Mouse (Mus musculus) gastrocnemius, adult 18-20 months (tissue): ENCODE data around the gene Gimap3. TPM values are rescaled to one million over a fixed set of nuclear protein-coding genes. Genes with fewer than 3 reads are reported as not detected.

Experiments used
- DNase-seq: peaks from one replicate; pipeline ENCODE4 v3.0.0; 2021; ENCODE audit warnings: low spot score
- total RNA-seq, 2 experiments: library from RNA; stranded (reverse); gene quantifications; 2 replicates each; pipeline ENCODE4 v1.2.3; 2021

Gimap3 gene
- total RNA-seq, 2 experiments from 2014 or later = 0.09 to 0.28 TPM

- no peak for DNase-seq
Observed at GRCm38 (mm10) chr6:48742422-48743351, 28.0 kb downstream of the Gimap3 start.

GRCm38 (mm10) chr6:48741711-48742206 lies 28.9 kb downstream of the Gimap3 start:
- DNase-seq = no peak

- DNase-seq = no peak
Observed at GRCm38 (mm10) chr6:48741273-48741672, 29.4 kb downstream of the Gimap3 start.

DNA sequence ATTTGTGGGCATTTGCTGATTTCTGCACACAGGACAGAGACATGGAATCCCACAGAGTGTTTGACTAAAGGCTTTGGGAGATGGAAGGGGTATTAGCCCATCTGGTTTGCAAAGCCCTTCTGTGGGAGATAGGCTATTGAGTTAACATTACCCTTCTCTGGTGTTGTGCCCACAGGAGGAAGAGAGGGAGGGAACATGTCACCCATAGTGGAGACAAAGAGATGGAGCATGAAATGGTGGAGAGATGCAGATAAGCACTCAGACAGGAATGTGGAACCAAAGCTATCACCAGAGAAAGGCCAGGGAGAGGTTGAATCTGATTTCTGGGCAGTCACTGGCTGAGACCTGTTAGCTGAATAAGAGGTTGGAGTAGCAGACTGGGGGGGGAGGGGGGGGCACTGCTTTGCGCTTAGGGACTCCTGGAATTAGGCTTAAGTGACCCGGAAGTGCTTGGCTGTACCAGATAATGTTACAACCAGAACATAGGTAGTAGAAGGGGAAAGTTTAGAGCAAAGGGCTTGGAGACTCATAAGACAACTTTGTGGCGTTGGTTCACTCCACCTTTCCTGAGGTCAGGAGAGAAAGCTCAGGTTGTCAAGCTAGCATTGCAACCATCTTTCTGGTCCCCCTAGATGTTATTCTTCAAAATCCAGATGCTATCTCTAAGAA lies 30.0 kb downstream of the Gimap3 start:
- no peak for DNase-seq

- DNase-seq = no peak
Observed at GRCm38 (mm10) chr6:48739780-48740055, 30.9 kb downstream of the Gimap3 start.

DNA sequence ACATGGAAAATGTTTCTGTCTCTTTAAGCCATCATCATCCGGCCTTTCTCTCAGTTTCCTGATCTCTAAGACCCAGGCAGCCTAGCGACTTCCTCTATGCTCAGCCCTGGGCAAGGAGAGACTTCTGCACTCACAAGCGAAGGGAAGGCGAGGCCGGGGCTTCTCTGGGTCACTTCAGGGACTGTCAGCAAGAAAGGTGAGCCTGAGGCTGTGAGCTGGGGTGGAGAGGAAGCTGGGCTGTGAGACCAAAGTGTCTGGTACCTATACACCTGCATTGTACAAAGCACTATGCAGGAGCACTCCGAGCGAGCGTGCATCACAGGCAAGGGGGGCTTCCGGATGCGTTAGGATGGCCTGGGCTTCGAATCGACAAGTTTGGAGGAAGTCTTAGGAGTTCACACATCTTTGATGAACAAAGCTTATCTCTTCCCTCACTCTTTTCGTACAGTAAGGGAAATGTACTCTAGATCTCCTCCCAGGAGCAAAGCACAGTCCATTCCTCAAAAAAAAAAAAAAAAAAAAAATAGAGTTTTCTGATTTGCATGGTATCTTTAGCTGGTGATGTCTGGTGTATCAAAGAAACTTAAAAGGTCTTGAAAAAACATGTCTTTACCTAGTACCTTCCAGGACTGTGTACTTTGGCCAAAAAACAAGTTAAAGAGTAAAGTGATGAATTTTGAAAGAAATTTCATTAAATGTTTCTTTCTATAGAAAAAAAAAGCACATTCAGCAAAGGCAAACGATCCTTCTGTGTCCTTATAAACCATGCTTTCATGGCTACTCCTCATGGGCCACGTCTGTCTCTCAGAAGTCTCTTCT lies 31.5 kb downstream of the Gimap3 start, which contains the start of gene Gimap1:
Gene Gimap1 (plus strand): TSS at position 94 of the 819 bp plus-strand sequence.
- no peak for DNase-seq

- no peak for DNase-seq
Observed at GRCm38 (mm10) chr6:48737688-48738087, 33.0 kb downstream of the Gimap3 start.

DNA sequence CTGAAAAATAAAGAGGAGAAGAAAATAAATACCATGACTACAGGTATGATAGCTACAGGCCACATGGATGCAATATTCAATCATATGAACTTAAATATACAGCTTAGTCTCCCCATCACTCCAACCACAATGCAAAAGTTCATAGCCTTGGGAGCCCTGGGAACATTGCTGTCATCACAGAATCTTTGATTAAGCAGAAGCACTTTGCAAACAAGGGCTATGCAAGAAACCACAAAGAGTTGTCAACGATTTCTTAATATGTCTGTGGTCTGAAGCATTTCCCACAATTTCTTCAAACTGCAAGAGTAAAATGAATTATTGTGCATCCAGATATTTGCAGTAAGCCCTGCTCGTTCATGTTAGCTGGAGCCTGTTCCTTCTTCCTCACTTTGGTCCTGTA lies 33.6 kb downstream of the Gimap3 start:
- DNase-seq = no peak

GRCm38 (mm10) chr6:48733660-48734059 lies 37.0 kb downstream of the Gimap3 start:
- DNase-seq = no peak

- DNase-seq = no peak
Observed at GRCm38 (mm10) chr6:48732864-48733304, 37.8 kb downstream of the Gimap3 start.

- DNase-seq = no peak
Observed at GRCm38 (mm10) chr6:48727761-48728160, 42.9 kb downstream of the Gimap3 start.

GRCm38 (mm10) chr6:48725476-48725875 lies 45.2 kb downstream of the Gimap3 start:
- DNase-seq = peak; percentile 47

DNA sequence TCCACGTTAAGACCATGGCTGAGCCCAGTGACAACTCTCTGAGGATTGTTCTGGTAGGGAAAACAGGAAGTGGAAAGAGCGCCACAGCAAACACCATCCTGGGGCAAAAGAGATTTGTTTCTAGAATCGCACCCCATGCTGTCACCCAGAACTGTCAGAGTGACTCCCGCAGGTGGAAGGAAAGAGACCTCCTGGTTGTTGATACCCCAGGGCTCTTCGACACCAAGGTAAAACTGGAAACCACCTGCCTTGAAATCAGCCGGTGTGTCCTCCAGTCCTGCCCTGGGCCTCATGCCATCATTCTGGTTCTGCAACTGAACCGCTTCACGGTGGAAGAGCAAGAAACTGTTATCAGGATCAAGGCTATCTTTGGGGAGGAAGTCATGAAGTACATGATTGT lies 47.2 kb downstream of the Gimap3 start:
- no peak for DNase-seq

DNA sequence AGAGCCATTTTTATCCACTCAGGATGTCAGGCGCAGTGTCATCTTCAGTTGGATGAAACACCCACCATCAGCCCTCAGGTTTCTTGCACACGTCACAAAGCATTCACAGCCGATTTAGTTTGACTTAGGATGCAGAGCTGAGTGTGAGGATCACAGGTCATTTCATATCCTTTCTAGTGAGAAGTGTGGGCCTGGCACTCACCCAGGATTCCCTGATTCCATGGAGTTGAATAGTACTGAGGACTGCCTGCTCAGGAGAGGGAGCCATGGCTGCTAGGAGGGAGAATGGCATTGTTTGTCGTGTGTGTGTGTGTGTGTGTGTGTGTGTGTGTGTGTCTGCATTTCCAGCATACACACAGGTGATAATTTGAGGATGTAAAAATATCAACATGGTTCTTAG lies 50.3 kb downstream of the Gimap3 start:
- DNase-seq = no peak

DNA sequence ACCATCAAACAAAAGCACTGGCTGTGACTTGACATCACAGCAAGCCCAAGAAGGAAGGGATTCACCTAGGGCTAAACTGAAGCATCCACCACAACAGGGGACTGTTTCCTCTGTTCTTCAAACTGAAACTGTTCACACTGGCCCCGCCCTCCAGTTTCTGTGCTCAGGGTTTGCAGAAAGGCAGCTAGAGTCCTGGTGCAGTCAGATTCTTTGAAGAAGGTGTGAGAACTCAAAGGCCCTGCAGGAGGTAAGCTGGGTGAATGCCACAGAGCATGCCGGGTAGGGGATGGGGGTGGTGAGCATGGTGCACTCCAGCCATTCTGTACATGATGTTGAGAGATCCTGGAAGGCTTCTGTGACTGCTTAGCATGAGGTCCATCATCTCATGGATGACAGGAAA lies 52.2 kb downstream of the Gimap3 start, which contains the start of the genes Gm28053 and Gimap7:
Gene Gm28053 (plus strand): TSS at position 153 of the 400 bp plus-strand sequence.
Gene Gimap7 (plus strand): TSS at position 167 of the 400 bp plus-strand sequence.
- no peak for DNase-seq

Other genes starting within 250 kb of the Gimap3 start
- gene Atp6v0e2, start 233.2 kb downstream of the Gimap3 start, total RNA-seq = 10 to 100 TPM; 38.5 to 46.1 TPM
- gene Lrrc61, start 216.1 kb downstream of the Gimap3 start, total RNA-seq = 10 to 100 TPM; 21.1 to 25.5 TPM
- gene Rarres2, start 198.1 kb downstream of the Gimap3 start, total RNA-seq = 10 to 100 TPM; 14.6 to 24.8 TPM
- not detected for gene Gm45021, start 181.2 kb downstream of the Gimap3 start, total RNA-seq
- gene Repin1, start 177.0 kb downstream of the Gimap3 start, total RNA-seq = 10 to 100 TPM; 30.6 to 31.9 TPM
- not detected for gene Gm44965, start 176.9 kb downstream of the Gimap3 start, total RNA-seq
- gene Zfp775, start 168.8 kb downstream of the Gimap3 start, total RNA-seq = 1 to 10 TPM; 8.8 TPM
- gene AI854703, start 144.1 kb downstream of the Gimap3 start, total RNA-seq = under 1 TPM; 0.76 to 0.78 TPM
- 1 to 10 TPM; 1.3 to 2.5 TPM for gene Gimap8, start 123.6 kb downstream of the Gimap3 start, total RNA-seq
- gene Gimap9, start 94.7 kb downstream of the Gimap3 start, total RNA-seq = 1 to 10 TPM in 1 of 2 experiments, under 1 TPM in 1; 0.59 to 1.2 TPM
- 1 to 10 TPM; 2.4 to 5.8 TPM for gene Gimap4, start 86.3 kb downstream of the Gimap3 start, total RNA-seq
- gene Gimap6, start 62.6 kb downstream of the Gimap3 start, total RNA-seq = 10 to 100 TPM in 1 of 2 experiments, 1 to 10 TPM in 1; 7.9 to 12.6 TPM
- 1 to 10 TPM in 1 of 2 experiments, not detected in 1; 2.7 TPM for gene Gm28053, start 52.2 kb downstream of the Gimap3 start, total RNA-seq
- not detected for gene Gimap7, start 52.2 kb downstream of the Gimap3 start, total RNA-seq
- 1 to 10 TPM; 1.5 to 2.4 TPM for gene Gimap1, start 31.8 kb downstream of the Gimap3 start, total RNA-seq
- gene Gimap5, start 24.7 kb downstream of the Gimap3 start, total RNA-seq = 1 to 10 TPM in 1 of 2 experiments, under 1 TPM in 1; 0.57 to 1.0 TPM
- 1 to 10 TPM; 3.3 to 3.9 TPM for gene Tmem176a, start 70.1 kb upstream of the Gimap3 start, total RNA-seq
- gene Tmem176b, start 70.6 kb upstream of the Gimap3 start, total RNA-seq = 1 to 10 TPM; 7.6 to 8.9 TPM
- not detected for gene Aoc1, start 102.0 kb upstream of the Gimap3 start, total RNA-seq
- not detected for gene 1600015I10Rik, start 159.0 kb upstream of the Gimap3 start, total RNA-seq
- not detected for gene Doxl2, start 204.1 kb upstream of the Gimap3 start, total RNA-seq
- not detected for gene Svs1, start 216.0 kb upstream of the Gimap3 start, total RNA-seq